Mouse (Mus musculus): Measurements from ENCODE around the gene Ntn1. TPM values are rescaled to one million over a fixed set of nuclear protein-coding genes. Genes with fewer than 3 reads are reported as not detected.

Gene Ntn1
- 9.1 and 9.4 TPM in 2 replicates for polyA plus RNA-seq (2015; fragmentation: Nextera tagmentation; extraction: Ambion mirVana)

DNA sequence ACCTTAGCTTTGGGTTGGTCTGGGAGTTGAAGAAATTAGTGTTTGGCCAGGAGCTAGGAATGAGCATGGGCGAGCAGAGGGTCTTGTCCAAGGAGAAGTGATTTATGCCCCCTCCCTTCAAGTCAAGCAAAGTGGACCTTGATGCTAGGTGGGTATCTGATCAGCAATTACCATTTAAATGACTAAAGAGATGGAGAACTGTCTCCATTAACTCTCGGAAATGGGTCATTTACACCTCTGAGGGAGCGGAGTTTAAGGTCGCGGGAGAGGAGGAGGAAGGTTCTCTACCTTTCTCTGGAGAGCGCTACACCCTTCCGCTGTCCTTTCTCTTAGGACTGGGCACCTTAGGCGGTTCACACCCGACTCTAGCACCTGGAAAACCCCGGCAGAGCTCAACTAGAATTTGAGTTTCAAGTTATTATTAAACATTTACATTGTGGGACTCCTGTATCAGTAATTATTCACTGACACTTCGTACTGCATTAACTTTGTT is at the start of gene Ntn1:
Gene Ntn1, minus strand, starts transcription at position 97 of the 493 bp plus-strand sequence.
- Histone ChIP-seq H3K36me3 (no peaks in the 10 kb centered on the region), H3K27me3 (replicated peaks) (peaks cover 54% of the 10 kb centered on the region), H3K9me3 (no peaks in the 10 kb centered on the region), H3K9ac (peak within 1 kb of the TSS; percentile 47), H3K4me3 (replicated peaks) (peak within 1 kb of the TSS; percentile 49), H3K4me2 (replicated peaks) (peak within 1 kb of the TSS; percentile 94), H3K27ac (no peak within 1 kb of the TSS), H3K4me1 (replicated peaks) (0 out of 2 replicates have a peak, but pooled peaks cover 13% of the 10 kb centered on the region)
- 0 out of 2 replicates have a peak, but pooled peaks have one; percentile 5 for ATAC-seq
- 17% methylated on average over 11 of the region's 11 CpGs for WGBS

DNA sequence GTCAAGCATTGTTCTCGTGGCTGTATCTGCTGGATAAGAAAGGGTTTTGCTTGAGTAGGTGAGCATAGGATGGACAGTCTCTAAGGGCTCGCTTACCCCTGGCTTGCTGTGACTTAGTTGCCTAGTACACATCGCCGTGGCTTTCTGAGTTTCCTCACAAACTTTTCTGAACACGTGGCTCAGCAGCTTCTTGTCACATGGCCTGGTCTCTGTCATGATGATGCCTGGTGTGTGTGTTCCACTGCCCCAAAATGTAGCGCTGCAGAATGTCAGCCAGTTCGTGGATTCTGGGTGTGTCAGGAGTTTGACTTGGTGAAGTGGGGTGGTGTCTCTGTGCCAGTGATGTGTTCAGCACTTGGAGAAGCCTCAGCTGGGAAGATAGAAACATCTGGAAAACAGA is 47.7 kb upstream of the Ntn1 start:
- WGBS, result 70% methylated on average over 7 of the region's 7 CpGs
- no peaks in the 10 kb centered on the region for H3K9me3 ChIP-seq
- 0 out of 2 replicates have a peak, but pooled peaks cover 3% of the 10 kb centered on the region for H3K4me1 ChIP-seq (replicated peaks)
- no peak overlapping the region for H3K4me3 ChIP-seq (replicated peaks)
- H3K4me2 ChIP-seq (replicated peaks), result no peak overlapping the region
- H3K36me3 ChIP-seq, result no peaks in the 10 kb centered on the region
- no peak overlapping the region for H3K9ac ChIP-seq
- ATAC-seq, result no peak
- no peak overlapping the region for H3K27ac ChIP-seq
- no peaks in the 10 kb centered on the region for H3K27me3 ChIP-seq (replicated peaks)

DNA sequence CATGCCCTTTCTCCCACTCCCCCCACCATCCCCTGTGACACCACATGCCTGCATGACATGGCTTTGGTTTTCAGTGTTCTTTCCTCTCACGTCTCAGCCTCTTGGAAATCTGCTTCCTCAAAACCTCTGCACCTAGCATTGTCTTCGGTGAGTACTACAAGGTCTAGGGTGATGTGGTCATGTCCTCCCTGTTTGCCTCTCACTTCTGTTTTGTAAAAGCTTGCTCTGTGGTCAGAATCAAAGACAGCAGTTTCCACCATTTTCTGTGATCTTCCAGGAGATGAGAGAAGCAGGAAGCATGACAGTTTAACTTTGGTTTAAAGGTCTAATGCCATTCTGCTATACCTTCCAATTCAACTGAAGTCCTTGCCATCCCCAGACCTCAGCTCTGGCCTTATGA is 46.6 kb upstream of the Ntn1 start:
- ATAC-seq, result no peak
- 82% methylated on average over 2 of the region's 2 CpGs for WGBS
- Histone ChIP-seq H3K9me3 (no peaks in the 10 kb centered on the region), H3K9ac (no peak overlapping the region), H3K27ac (no peak overlapping the region), H3K4me1 (replicated peaks) (0 out of 2 replicates have a peak, but pooled peaks cover 3% of the 10 kb centered on the region), H3K27me3 (replicated peaks) (no peaks in the 10 kb centered on the region), H3K4me2 (replicated peaks) (no peak overlapping the region), H3K36me3 (no peaks in the 10 kb centered on the region), H3K4me3 (replicated peaks) (no peak overlapping the region)

DNA sequence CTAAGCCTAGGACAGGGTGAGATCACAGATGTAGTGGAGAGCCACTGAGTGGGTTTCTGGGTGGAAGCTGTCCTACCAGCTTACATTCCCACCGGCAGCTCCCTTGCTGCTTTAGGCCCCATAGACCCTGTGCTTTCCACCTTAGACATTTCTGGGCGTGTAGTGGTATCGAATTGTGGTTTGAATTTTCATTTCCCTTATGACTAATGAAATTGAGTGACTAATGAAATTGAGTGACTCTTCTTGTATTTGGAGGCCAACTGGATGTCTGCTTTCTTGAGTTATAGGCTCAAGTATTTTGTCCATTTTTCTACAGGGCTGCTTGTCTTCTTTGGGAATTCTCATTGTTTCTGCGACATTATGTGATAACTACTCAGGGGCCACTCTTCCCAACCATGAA is 45.9 kb upstream of the Ntn1 start:
- ATAC-seq, result no peak
- Histone ChIP-seq H3K9ac (no peak overlapping the region), H3K36me3 (no peaks in the 10 kb centered on the region), H3K9me3 (no peaks in the 10 kb centered on the region), H3K27ac (no peak overlapping the region), H3K4me2 (replicated peaks) (no peak overlapping the region), H3K4me1 (replicated peaks) (0 out of 2 replicates have a peak, but pooled peaks cover 3% of the 10 kb centered on the region), H3K4me3 (replicated peaks) (no peak overlapping the region), H3K27me3 (replicated peaks) (no peaks in the 10 kb centered on the region)
- WGBS, result 89% methylated on average over 4 of the region's 4 CpGs

DNA sequence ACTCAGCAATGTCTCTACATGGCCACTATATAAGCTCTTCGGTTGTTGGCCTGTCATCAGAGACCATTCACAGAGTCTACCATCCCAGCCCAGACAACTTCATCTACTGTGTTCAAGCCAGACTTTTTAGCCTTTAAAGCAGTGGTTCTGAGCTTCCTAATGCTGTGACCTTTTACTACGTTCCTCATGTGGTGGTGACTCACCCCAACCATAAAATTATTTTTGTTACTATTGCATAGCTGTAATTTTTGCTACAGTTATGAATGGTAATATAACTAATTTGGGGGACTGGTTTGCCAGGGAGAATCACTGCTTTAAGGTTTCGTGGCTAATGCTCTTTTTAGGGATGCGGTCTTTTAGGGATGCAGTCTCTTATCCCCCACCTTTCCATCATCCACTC is 45.3 kb upstream of the Ntn1 start:
- no peaks in the 10 kb centered on the region for H3K4me1 ChIP-seq (replicated peaks)
- ATAC-seq, result no peak
- no peak overlapping the region for H3K9ac ChIP-seq
- no peak overlapping the region for H3K4me3 ChIP-seq (replicated peaks)
- no peaks in the 10 kb centered on the region for H3K36me3 ChIP-seq
- H3K27me3 ChIP-seq (replicated peaks), result no peaks in the 10 kb centered on the region
- 81% methylated on average over 4 of the region's 4 CpGs for WGBS
- H3K4me2 ChIP-seq (replicated peaks), result no peak overlapping the region
- H3K27ac ChIP-seq, result no peak overlapping the region
- no peaks in the 10 kb centered on the region for H3K9me3 ChIP-seq

DNA sequence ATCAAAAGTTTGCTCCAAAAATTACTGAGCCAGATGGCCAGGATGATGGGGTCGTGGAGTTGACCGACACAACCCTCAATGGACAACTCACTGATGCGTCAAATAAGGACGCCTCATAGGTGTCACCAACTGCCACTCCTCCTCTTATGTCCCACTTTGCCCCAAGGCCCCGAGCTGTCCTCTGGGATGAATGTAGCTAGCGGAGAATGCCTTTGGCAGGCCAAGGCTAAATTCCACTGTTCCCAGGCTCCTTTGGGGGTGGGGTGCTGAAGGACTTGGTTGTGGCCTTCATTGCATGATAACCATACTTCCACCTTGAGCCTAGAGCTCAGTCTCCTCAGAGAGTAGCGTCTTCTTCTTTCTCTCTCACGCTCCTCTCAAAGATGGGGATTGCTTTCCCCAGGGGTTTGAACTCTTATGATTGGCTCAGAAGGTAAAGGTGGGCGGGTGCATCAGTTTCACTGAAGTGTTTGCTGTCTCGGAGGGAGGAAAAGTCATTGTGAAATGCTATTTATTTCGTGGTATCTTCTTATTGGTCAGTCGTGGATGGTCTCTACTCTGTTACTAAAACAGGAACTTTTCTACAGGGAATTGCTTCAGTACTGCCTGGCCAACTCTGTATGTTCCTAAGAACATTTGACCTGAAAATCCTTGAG is 42.5 kb upstream of the Ntn1 start:
- Histone ChIP-seq H3K36me3 (no peaks in the 10 kb centered on the region), H3K27ac (no peak overlapping the region), H3K4me3 (replicated peaks) (no peak overlapping the region), H3K9me3 (no peaks in the 10 kb centered on the region), H3K4me1 (replicated peaks) (no peaks in the 10 kb centered on the region), H3K4me2 (replicated peaks) (no peak overlapping the region), H3K9ac (no peak overlapping the region), H3K27me3 (replicated peaks) (no peaks in the 10 kb centered on the region; the same call in 1 of the 2 replicates)
- ATAC-seq, result no peak
- 77% methylated on average over 12 of the region's 12 CpGs for WGBS

DNA sequence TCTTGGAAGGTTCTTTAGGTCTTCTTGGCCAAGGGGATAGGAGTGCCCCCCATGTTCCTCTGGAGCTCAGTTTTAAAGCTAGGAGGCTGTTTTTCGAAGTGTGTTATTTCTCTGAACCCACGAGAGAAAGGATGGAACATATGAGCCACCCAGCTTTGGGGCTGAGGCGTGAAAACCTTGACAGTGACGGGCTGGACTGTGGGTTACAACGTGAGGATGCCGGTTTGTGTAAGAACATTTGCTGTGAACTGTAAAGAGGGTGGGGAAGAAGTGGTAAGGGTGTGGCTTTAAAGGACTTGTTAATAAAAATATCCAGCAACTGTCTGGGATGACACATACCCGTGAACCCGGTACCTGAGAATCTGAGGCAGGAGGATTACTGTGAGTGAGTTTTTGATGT is 41.7 kb upstream of the Ntn1 start:
- H3K4me1 ChIP-seq (replicated peaks), result no peaks in the 10 kb centered on the region
- ATAC-seq, result no peak
- H3K9me3 ChIP-seq, result no peaks in the 10 kb centered on the region
- no peaks in the 10 kb centered on the region for H3K36me3 ChIP-seq
- H3K4me2 ChIP-seq (replicated peaks), result no peak overlapping the region
- WGBS, result 83% methylated on average over 8 of the region's 8 CpGs
- H3K27me3 ChIP-seq (replicated peaks), result no peaks in the 10 kb centered on the region; the same call in 1 of the 2 replicates
- no peak overlapping the region for H3K27ac ChIP-seq
- H3K9ac ChIP-seq, result no peak overlapping the region
- H3K4me3 ChIP-seq (replicated peaks), result no peak overlapping the region

DNA sequence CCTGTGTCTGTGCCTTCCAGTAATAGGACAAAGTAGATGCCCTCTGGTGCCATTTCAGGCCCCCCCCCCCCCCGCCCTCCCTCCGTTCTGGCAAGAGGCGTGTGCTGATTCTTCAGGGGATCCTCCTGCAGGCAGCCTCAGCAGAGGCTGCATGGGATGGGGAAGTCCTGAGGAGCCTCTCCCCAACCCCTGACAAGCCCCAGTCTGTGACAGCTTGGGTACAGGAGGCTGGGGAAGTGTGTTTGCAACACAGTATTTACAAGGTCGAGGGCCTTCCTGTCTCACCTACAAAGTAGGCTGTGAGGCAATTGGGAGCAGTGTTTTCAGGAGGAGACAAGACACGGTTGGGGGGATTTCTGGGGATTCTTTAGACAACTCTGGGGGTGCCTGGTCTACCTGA is 40.3 kb upstream of the Ntn1 start:
- H3K4me1 ChIP-seq (replicated peaks), result no peaks in the 10 kb centered on the region
- H3K4me2 ChIP-seq (replicated peaks), result no peak overlapping the region
- no peaks in the 10 kb centered on the region for H3K9me3 ChIP-seq
- no peak overlapping the region for H3K4me3 ChIP-seq (replicated peaks)
- no peak overlapping the region for H3K27ac ChIP-seq
- no peak for ATAC-seq
- H3K27me3 ChIP-seq (replicated peaks), result no peaks in the 10 kb centered on the region; the same call in 1 of the 2 replicates
- no peak overlapping the region for H3K9ac ChIP-seq
- WGBS, result 67% methylated on average over 5 of the region's 5 CpGs
- no peaks in the 10 kb centered on the region for H3K36me3 ChIP-seq

DNA sequence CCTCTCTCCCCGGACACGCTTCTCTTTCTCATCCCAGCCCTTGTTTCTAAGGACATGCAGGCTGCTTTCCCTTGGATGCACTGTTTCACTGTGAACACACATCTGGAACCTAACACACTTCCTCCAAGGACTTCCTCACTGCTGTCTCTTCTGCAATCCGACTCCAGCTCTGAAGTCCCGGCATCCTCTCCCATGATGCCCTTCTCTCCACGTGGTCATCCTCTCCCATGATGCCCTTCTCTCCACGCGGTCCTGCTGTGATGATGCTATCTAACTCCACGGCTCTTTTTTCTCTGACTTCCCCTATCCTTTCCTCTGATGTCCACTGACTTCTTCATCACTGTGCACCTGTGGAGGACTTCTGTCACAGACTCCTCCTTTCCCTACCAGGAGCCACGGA is 39.5 kb upstream of the Ntn1 start:
- no peaks in the 10 kb centered on the region for H3K4me1 ChIP-seq (replicated peaks)
- ATAC-seq, result no peak
- WGBS, result 73% methylated on average over 9 of the region's 9 CpGs
- H3K4me3 ChIP-seq (replicated peaks), result no peak overlapping the region
- no peaks in the 10 kb centered on the region for H3K9me3 ChIP-seq
- H3K4me2 ChIP-seq (replicated peaks), result no peak overlapping the region
- H3K27ac ChIP-seq, result no peak overlapping the region
- H3K27me3 ChIP-seq (replicated peaks), result no peaks in the 10 kb centered on the region; the same call in 1 of the 2 replicates
- no peak overlapping the region for H3K9ac ChIP-seq
- no peaks in the 10 kb centered on the region for H3K36me3 ChIP-seq

DNA sequence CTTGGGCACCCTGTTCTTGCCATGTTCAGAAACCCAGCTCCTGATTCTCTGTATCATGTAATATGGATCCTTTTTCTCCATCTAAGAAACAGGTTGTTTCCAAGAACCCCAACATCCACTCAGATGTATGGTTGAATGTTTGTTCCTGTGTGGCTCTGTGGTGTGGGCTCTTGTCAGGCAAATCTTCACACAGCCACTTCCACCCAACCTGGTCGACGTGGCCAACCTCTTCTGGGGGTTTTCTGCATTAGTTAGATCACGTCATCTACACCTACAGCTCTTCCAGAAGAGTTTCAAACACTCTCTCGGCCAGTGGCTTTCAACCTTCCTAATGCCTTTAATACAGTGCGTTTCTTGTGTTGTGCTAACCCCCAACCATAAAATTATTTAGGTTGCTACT is 35.8 kb upstream of the Ntn1 start:
- no peaks in the 10 kb centered on the region for H3K9me3 ChIP-seq
- H3K4me1 ChIP-seq (replicated peaks), result 0 out of 2 replicates have a peak, but pooled peaks cover 2% of the 10 kb centered on the region
- H3K9ac ChIP-seq, result no peak overlapping the region
- no peak overlapping the region for H3K4me3 ChIP-seq (replicated peaks)
- H3K36me3 ChIP-seq, result no peaks in the 10 kb centered on the region
- H3K27ac ChIP-seq, result no peak overlapping the region
- WGBS, result 80% methylated on average over 5 of the region's 5 CpGs
- ATAC-seq, result no peak
- H3K4me2 ChIP-seq (replicated peaks), result no peak overlapping the region
- no peaks in the 10 kb centered on the region; the same call in 1 of the 2 replicates for H3K27me3 ChIP-seq (replicated peaks)

DNA sequence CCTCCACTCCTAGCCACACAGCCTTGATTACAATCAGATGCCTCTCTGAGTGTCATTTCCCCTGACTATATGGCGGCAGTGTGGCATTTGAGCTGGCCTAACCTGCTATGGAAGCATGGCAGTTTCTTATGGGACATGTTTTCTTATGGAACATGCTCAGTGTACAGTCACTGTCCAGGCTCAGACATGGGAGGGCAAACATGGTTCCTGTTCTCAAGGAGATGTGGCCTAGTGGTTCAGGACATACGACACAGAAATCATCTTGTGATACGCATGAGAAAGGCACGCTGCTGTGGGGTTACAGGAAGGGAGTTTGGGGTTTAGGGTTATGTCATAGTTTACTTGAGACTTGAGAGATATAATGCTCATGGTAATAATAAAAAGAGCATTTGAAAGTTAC is 35.0 kb upstream of the Ntn1 start:
- H3K4me2 ChIP-seq (replicated peaks), result no peak overlapping the region
- H3K36me3 ChIP-seq, result no peaks in the 10 kb centered on the region
- ATAC-seq, result no peak
- 92% methylated on average over 4 of the region's 4 CpGs for WGBS
- H3K4me3 ChIP-seq (replicated peaks), result no peak overlapping the region
- H3K4me1 ChIP-seq (replicated peaks), result 0 out of 2 replicates have a peak, but pooled peaks cover 2% of the 10 kb centered on the region
- no peaks in the 10 kb centered on the region for H3K9me3 ChIP-seq
- no peak overlapping the region for H3K9ac ChIP-seq
- no peaks in the 10 kb centered on the region; the same call in 1 of the 2 replicates for H3K27me3 ChIP-seq (replicated peaks)
- H3K27ac ChIP-seq, result no peak overlapping the region

DNA sequence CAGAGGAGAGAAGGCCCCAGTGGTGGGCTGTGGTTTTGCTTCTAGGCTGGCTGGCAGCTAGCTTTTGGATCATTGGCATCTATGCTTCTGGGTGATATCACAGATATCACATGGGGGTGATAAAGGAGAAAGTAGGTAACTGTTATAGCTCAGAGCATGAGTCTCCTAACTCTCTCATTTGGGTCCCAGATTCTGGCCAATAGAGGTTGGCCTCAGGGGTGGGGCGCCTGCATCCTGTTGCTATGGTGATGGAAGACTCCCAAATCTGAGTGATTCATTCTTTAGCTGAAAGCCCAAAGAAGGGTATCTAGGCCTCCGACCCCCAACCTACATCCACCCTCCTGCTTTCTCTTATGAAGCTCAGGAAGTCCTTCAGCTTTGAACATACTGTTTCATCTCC is 34.1 kb upstream of the Ntn1 start:
- Histone ChIP-seq H3K27me3 (replicated peaks) (no peaks in the 10 kb centered on the region; the same call in 1 of the 2 replicates), H3K4me2 (replicated peaks) (no peak overlapping the region), H3K36me3 (no peaks in the 10 kb centered on the region), H3K4me3 (replicated peaks) (no peak overlapping the region), H3K27ac (no peak overlapping the region), H3K9ac (no peak overlapping the region), H3K9me3 (no peaks in the 10 kb centered on the region), H3K4me1 (replicated peaks) (0 out of 2 replicates have a peak, but pooled peaks cover 2% of the 10 kb centered on the region)
- 88% methylated on average over 2 of the region's 2 CpGs for WGBS
- ATAC-seq, result no peak

DNA sequence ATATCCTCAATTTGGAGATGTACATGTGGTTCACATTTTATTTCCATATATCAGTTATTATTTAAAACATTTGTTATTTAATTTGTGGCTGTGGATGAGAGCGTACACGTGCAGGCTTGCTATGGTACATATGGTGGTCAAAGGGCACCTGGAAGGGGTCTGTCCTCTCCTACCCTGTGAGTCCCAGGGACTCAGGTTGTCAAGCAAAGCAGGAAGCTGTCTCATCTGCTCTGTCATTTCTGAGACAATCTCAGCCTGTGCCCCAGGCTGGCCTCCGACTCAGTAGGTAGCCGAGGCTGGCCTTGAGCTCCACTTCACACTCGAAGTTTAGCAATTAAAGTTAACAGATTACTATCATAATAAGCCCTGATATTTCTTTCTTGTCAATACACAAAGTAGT is 32.9 kb upstream of the Ntn1 start:
- no peak overlapping the region for H3K4me2 ChIP-seq (replicated peaks)
- WGBS, result 74% methylated on average over 5 of the region's 5 CpGs
- ATAC-seq, result no peak

More for the DNA sequence above, 32.9 kb upstream of the Ntn1 start:
- Histone ChIP-seq H3K27me3 (replicated peaks) (no peaks in the 10 kb centered on the region; the same call in 1 of the 2 replicates), H3K4me1 (replicated peaks) (0 out of 2 replicates have a peak, but pooled peaks cover 2% of the 10 kb centered on the region), H3K9me3 (no peaks in the 10 kb centered on the region), H3K9ac (no peak overlapping the region), H3K4me3 (replicated peaks) (no peak overlapping the region), H3K36me3 (no peaks in the 10 kb centered on the region), H3K27ac (no peak overlapping the region)

All from intestine, embryonic 15.5 days (tissue).